Mouse (Mus musculus): ENCODE data around the gene Tcap. TPM values are rescaled to one million over a fixed set of nuclear protein-coding genes. Genes with fewer than 3 reads are reported as not detected.
A peak's percentile ranks its signal among the peaks of the same experiment; 100 is the strongest.

Tcap gene
- total and polyA plus RNA-seq, 3 experiments: 1,095 to 3,136 (median 1,827) TPM

DNA sequence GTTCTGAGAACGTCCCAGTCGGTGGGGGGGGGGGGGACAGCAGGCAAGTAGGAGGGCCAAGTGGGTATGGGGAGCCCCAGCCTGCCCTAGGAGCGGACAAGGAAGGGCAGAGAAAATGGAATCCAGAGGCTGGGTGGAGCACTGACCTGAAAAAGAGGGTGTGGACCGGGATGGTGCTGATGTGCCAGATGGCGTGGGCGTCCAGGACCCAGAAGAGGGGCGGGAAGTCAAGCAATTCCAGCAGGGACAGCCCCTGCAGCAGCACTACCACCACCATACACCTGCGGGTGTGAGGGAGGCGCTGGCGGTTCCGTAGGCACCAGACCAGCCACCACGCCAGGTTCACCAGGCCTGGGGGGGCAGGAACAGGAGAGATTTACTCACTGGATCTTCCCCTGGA, 6.5 kb downstream of the Tcap start:
- TF ChIP-seq EP300 (IDR thresholded peaks at IDR 0.05; ENCODE audit: insufficient read depth, low read depth, low read length) (no peak), CTCF (IDR thresholded peaks at IDR 0.05) (no peak), POLR2A (IDR thresholded peaks at IDR 0.05; ENCODE audit: insufficient read depth, low read depth, low read length) (no peak)
- no peak for DNase-seq
- H3K4me1 ChIP-seq (ENCODE audit: control insufficient read depth, insufficient read depth, low read length): peaks cover 9% of the 10 kb centered on the region
- H3K9ac ChIP-seq (ENCODE audit: low read depth, low read length): no peak overlapping the region
- no peak overlapping the region for H3K4me3 ChIP-seq
- intact Hi-C loops (cut with DNase I): no loop called here
- no peak overlapping the region for H3K27ac ChIP-seq
- H3K27me3 ChIP-seq (ENCODE audit: control insufficient read depth, insufficient read depth, low read length): no peaks in the 10 kb centered on the region; the same call in 1 of the 2 replicates
- no peaks in the 10 kb centered on the region for H3K79me2 ChIP-seq (replicated peaks; ENCODE audit: control insufficient read depth, insufficient read depth, low read length)
- 83% methylated on average over 12 of the region's 12 CpGs for WGBS
- H3K36me3 ChIP-seq (ENCODE audit: control insufficient read depth, insufficient read depth, low read length): no peaks in the 10 kb centered on the region

GRCm38 (mm10) chr11:98392034-98392433, 8.4 kb downstream of the Tcap start:
- Histone ChIP-seq H3K9ac (ENCODE audit: low read depth, low read length) (no peak overlapping the region), H3K27ac (no peak overlapping the region; the same call in 1 of the 2 replicates), H3K79me2 (replicated peaks; ENCODE audit: control insufficient read depth, insufficient read depth, low read length) (no peaks in the 10 kb centered on the region), H3K4me1 (ENCODE audit: control insufficient read depth, insufficient read depth, low read length) (peaks cover 11% of the 10 kb centered on the region), H3K27me3 (ENCODE audit: control insufficient read depth, insufficient read depth, low read length) (no peaks in the 10 kb centered on the region), H3K4me3 (no peak overlapping the region), H3K36me3 (ENCODE audit: control insufficient read depth, insufficient read depth, low read length) (no peaks in the 10 kb centered on the region)
- intact Hi-C loops (cut with DNase I): no loop called here
- WGBS: 51% methylated on average over 7 of the region's 8 CpGs
- TF ChIP-seq POLR2A (IDR thresholded peaks at IDR 0.05; ENCODE audit: insufficient read depth, low read depth, low read length) (no peak), EP300 (IDR thresholded peaks at IDR 0.05; ENCODE audit: insufficient read depth, low read depth, low read length) (no peak), CTCF (IDR thresholded peaks at IDR 0.05) (no peak)
- DNase-seq: no peak

DNA sequence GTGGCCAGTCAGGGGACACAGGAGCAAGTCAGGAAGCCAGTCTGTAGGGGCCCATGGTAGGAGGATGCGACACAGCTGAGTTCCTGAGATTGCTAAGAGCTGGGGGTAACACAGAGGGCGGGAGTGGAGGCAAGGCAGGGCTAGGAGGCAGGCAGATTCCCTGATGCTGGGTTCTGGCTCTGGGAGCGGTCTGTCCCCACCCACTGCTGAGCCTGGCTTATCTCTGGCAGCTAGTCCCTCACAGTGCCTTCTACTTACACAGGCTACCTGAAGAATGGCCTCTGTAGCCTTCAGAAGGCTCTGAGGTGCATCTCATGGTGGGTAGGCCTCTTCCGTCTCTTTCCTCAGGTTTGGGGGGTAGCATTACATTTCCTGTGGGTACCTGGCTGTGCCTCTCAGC, 9.0 kb downstream of the Tcap start:
- H3K4me3 ChIP-seq: no peak overlapping the region
- peaks cover 11% of the 10 kb centered on the region for H3K4me1 ChIP-seq (ENCODE audit: control insufficient read depth, insufficient read depth, low read length)
- WGBS: 63% methylated on average over 4 of the region's 4 CpGs
- H3K36me3 ChIP-seq (ENCODE audit: control insufficient read depth, insufficient read depth, low read length): no peaks in the 10 kb centered on the region
- peak overlapping the region; percentile 85 for H3K27ac ChIP-seq
- H3K27me3 ChIP-seq (ENCODE audit: control insufficient read depth, insufficient read depth, low read length): no peaks in the 10 kb centered on the region
- intact Hi-C loops (cut with DNase I): no loop called here
- no peak overlapping the region for H3K9ac ChIP-seq (ENCODE audit: low read depth, low read length)
- DNase-seq: no peak
- TF ChIP-seq POLR2A (IDR thresholded peaks at IDR 0.05; ENCODE audit: insufficient read depth, low read depth, low read length): no peak
- TF ChIP-seq EP300 (IDR thresholded peaks at IDR 0.05; ENCODE audit: insufficient read depth, low read depth, low read length): no peak
- TF ChIP-seq CTCF (IDR thresholded peaks at IDR 0.05): no peak
- H3K79me2 ChIP-seq (replicated peaks; ENCODE audit: control insufficient read depth, insufficient read depth, low read length): no peaks in the 10 kb centered on the region

- intact Hi-C loops (cut with DNase I): no loop called here
- DNase-seq: peak; percentile 61 to 70
- Histone ChIP-seq H3K4me3 (no peak overlapping the region), H3K79me2 (replicated peaks; ENCODE audit: control insufficient read depth, insufficient read depth, low read length) (no peaks in the 10 kb centered on the region), H3K4me1 (ENCODE audit: control insufficient read depth, insufficient read depth, low read length) (peaks cover 11% of the 10 kb centered on the region), H3K36me3 (ENCODE audit: control insufficient read depth, insufficient read depth, low read length) (no peaks in the 10 kb centered on the region), H3K9ac (ENCODE audit: low read depth, low read length) (no peak overlapping the region), H3K27ac (peak overlapping the region; percentile 85), H3K27me3 (ENCODE audit: control insufficient read depth, insufficient read depth, low read length) (no peaks in the 10 kb centered on the region)
- TF ChIP-seq POLR2A (IDR thresholded peaks at IDR 0.05; ENCODE audit: insufficient read depth, low read depth, low read length): peak; percentile 31; the same call in 1 of the 2 replicates
- TF ChIP-seq EP300 (IDR thresholded peaks at IDR 0.05; ENCODE audit: insufficient read depth, low read depth, low read length): peak; percentile 28; the same call in 1 of the 2 replicates
- TF ChIP-seq CTCF (IDR thresholded peaks at IDR 0.05): no peak
- WGBS: 42% methylated on average over 6 of the region's 6 CpGs
These were observed 9.7 kb downstream of the Tcap start for GRCm38 (mm10) chr11:98393317-98393716.

GRCm38 (mm10) chr11:98394301-98394700, 10.7 kb downstream of the Tcap start:
- Histone ChIP-seq H3K36me3 (ENCODE audit: control insufficient read depth, insufficient read depth, low read length) (no peaks in the 10 kb centered on the region), H3K27me3 (ENCODE audit: control insufficient read depth, insufficient read depth, low read length) (no peaks in the 10 kb centered on the region), H3K4me3 (no peak overlapping the region), H3K4me1 (ENCODE audit: control insufficient read depth, insufficient read depth, low read length) (peaks cover 11% of the 10 kb centered on the region), H3K9ac (ENCODE audit: low read depth, low read length) (no peak overlapping the region), H3K79me2 (replicated peaks; ENCODE audit: control insufficient read depth, insufficient read depth, low read length) (no peaks in the 10 kb centered on the region), H3K27ac (peak overlapping the region; percentile 85)
- peak; percentile 45 to 70 for DNase-seq
- intact Hi-C loops (cut with DNase I): loop anchor here (2.0 kb wide), 1 partner anchor 16 kb away; no protein-coding TSS in a partner anchor
- TF ChIP-seq EP300 (IDR thresholded peaks at IDR 0.05; ENCODE audit: insufficient read depth, low read depth, low read length) (peak; percentile 68), POLR2A (IDR thresholded peaks at IDR 0.05; ENCODE audit: insufficient read depth, low read depth, low read length) (no peak)
- 27% methylated on average over 6 of the region's 6 CpGs for WGBS

DNA sequence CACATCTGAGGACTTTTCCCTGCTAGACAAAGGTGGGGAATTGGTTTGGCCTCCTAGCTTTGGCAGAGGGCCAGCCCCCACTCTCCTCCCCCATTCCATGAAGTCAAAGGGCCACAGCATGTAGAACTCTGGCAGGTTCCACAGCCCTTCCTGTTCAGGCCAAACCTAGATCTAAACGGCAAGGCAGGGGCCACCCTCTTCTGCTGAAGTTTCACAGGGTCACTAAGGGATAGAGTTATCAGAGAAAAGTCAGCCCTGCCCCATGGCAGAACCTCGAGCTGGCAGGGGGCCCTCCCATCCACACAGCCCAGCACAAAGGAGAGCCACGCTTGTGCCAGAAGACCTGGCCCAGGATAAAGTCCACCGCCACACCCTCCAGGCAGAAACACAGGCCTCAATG, 11.4 kb downstream of the Tcap start:
- intact Hi-C loops (cut with DNase I): loop anchor here (2.0 kb wide), 1 partner anchor 16 kb away; no protein-coding TSS in a partner anchor
- peaks cover 13% of the 10 kb centered on the region for H3K4me1 ChIP-seq (ENCODE audit: control insufficient read depth, insufficient read depth, low read length)
- H3K79me2 ChIP-seq (replicated peaks; ENCODE audit: control insufficient read depth, insufficient read depth, low read length): no peaks in the 10 kb centered on the region
- peak overlapping the region; percentile 85 for H3K27ac ChIP-seq
- 22% methylated on average over 4 of the region's 4 CpGs for WGBS
- no peaks in the 10 kb centered on the region for H3K36me3 ChIP-seq (ENCODE audit: control insufficient read depth, insufficient read depth, low read length)
- no peak overlapping the region for H3K4me3 ChIP-seq
- peak; percentile 63 to 80 for DNase-seq
- TF ChIP-seq EP300 (IDR thresholded peaks at IDR 0.05; ENCODE audit: insufficient read depth, low read depth, low read length) (peak; percentile 68), POLR2A (IDR thresholded peaks at IDR 0.05; ENCODE audit: insufficient read depth, low read depth, low read length) (no peak), CTCF (IDR thresholded peaks at IDR 0.05) (no peak)
- H3K27me3 ChIP-seq (ENCODE audit: control insufficient read depth, insufficient read depth, low read length): no peaks in the 10 kb centered on the region
- H3K9ac ChIP-seq (ENCODE audit: low read depth, low read length): no peak overlapping the region

Data from heart, adult 2 months (tissue).